Mouse (Mus musculus) ES-Bruce4 (cell line): ENCODE data around the gene Tnfrsf21. TPM values are rescaled to one million over a fixed set of nuclear protein-coding genes. Genes with fewer than 3 reads are reported as not detected.

Experiments
- H3K27ac ChIP-seq: 2 replicates; pipeline ENCODE4 v1.5.1; 2012; ENCODE audit warnings: low read length, inconsistent platforms; ENCODE audit not compliant: insufficient read depth
- H3K27me3 ChIP-seq: 2 replicates; pipeline ENCODE4 v1.6.1; 2012; ENCODE audit warnings: mild to moderate bottlenecking, low read length, inconsistent platforms; ENCODE audit not compliant: control insufficient read depth, poor library complexity, insufficient read depth, severe bottlenecking
- H3K36me3 ChIP-seq: 2 replicates; pipeline ENCODE4 v1.6.1; 2012; ENCODE audit warnings: inconsistent platforms, mild to moderate bottlenecking, low read length, moderate library complexity; ENCODE audit not compliant: control insufficient read depth, poor library complexity, insufficient read depth, severe bottlenecking
- H3K4me1 ChIP-seq: one replicate; pipeline ENCODE4 v1.8.1; 2011; ENCODE audit warnings: low read length; ENCODE audit not compliant: control insufficient read depth, insufficient read depth
- H3K4me3 ChIP-seq: 2 replicates; pipeline ENCODE4 v1.5.1; 2011; ENCODE audit warnings: low read depth, mild to moderate bottlenecking, low read length
- H3K9ac ChIP-seq: 2 replicates; pipeline ENCODE4 v1.6.1; 2012; ENCODE audit warnings: low read depth, mild to moderate bottlenecking, inconsistent platforms; ENCODE audit not compliant: poor library complexity, severe bottlenecking
- H3K9me3 ChIP-seq: replicated peaks from 2 replicates; pipeline ENCODE4 v1.6.1; 2012; ENCODE audit warnings: mild to moderate bottlenecking, low read length, inconsistent platforms; ENCODE audit not compliant: control insufficient read depth, poor library complexity, insufficient read depth, severe bottlenecking
- CTCF ChIP-seq: IDR thresholded peaks from one replicate; pipeline ENCODE4 v1.8.1; 2011; ENCODE audit warnings: low read depth, low read length
- EP300 ChIP-seq: IDR thresholded peaks from 2 replicates; pipeline ENCODE4 v1.6.1; 2011; ENCODE audit warnings: low read depth, low read length; ENCODE audit not compliant: insufficient read depth
- POLR2A ChIP-seq: IDR thresholded peaks from one replicate; pipeline ENCODE4 v1.8.1; 2011; ENCODE audit warnings: low read length; ENCODE audit not compliant: insufficient read depth
- polyA plus RNA-seq: library from polyadenylated mRNA; stranded (reverse); fragments of >200 nt; gene quantifications from 2 replicates; pipeline ENCODE4 v1.2.4, GENCODE M21; 2011; ENCODE audit warnings: low read depth; ENCODE audit not compliant: missing spikeins, insufficient read depth, insufficient read length

Gene Tnfrsf21
- polyA plus RNA-seq, 1 experiment, result 13.1 TPM

DNA sequence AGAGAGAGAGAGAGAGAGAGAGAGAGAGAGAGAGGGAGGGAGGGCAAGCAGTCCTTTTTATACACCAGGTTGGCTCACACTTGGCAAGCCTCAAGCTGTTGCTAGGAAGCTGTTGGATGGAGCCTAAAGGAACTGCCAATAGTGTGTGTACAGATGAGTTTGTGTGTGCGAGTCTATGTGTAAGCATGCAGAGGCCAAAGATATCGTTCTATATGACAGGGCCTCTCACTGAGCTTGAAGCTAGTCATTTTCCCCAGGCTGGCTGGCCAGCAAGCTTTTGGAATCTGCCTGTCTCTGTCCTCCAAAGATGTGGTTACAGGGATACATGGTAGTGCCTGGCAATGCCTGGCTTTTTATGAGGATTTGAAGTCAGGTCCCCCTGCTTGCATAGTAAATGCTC, 104.7 kb downstream of the Tnfrsf21 start:
- no peaks in the 10 kb centered on the region for H3K36me3 ChIP-seq
- no peak overlapping the region for H3K9ac ChIP-seq
- no peak overlapping the region for H3K4me3 ChIP-seq
- no peaks in the 10 kb centered on the region for H3K9me3 ChIP-seq
- H3K27ac ChIP-seq, result no peak overlapping the region
- TF ChIP-seq POLR2A, result no peak
- TF ChIP-seq CTCF, result no peak
- no peak for TF ChIP-seq EP300
- H3K27me3 ChIP-seq, result no peaks in the 10 kb centered on the region
- H3K4me1 ChIP-seq, result no peaks in the 10 kb centered on the region

DNA sequence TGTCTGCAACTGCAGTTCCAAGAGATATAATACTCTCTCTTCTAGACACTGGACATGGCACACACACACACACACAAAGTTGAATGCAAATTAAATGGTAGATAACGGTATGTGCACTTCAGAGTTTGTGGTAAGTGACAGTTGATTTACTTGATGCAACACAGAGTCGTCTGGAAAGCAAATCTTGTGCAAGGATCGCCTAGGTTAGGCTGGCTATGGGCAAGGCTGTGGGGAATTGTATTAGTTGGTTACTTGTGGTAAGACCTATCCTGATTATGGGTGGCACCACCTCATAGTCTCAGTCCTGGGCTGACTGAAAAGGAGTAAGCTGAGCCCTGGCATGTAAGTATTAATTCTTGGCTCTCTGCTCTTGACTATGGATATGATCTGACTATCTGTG, 112.0 kb downstream of the Tnfrsf21 start:
- H3K4me1 ChIP-seq, result no peaks in the 10 kb centered on the region
- no peak overlapping the region for H3K9ac ChIP-seq
- no peaks in the 10 kb centered on the region for H3K9me3 ChIP-seq
- TF ChIP-seq POLR2A, result no peak
- TF ChIP-seq EP300, result no peak
- TF ChIP-seq CTCF, result no peak
- H3K36me3 ChIP-seq, result no peaks in the 10 kb centered on the region
- H3K4me3 ChIP-seq, result no peak overlapping the region
- no peaks in the 10 kb centered on the region for H3K27me3 ChIP-seq
- H3K27ac ChIP-seq, result no peak overlapping the region

DNA sequence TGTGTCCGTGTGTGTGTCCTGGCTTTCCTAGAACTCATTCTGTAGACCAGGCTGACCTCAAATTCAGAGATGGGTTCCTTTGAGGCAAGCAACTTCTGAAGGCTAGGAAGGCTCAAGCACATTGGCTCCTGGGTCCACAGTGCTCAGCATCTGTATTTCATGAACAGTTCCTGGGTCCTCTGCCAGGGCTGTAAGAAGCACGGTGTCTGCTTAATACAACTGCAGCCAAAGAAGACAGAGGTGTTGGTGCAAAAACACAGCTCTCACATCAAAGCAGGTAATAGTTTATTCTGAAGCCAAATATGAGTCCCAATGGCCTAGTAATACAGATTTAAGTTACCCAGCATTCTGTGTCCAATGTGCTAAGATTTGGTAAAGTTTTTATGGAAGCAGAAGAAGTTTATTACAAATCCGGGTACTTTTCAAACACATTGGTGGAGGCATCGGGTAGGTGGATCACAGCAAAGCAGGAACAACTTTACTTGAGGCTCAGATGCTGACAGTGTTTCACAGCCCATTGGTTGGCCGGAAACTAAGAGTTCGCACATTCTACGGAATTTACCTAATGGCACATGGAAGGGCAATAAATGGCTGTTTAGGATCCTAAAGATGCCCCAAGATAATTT, 112.7 kb downstream of the Tnfrsf21 start:
- no peaks in the 10 kb centered on the region for H3K36me3 ChIP-seq
- H3K9me3 ChIP-seq, result no peaks in the 10 kb centered on the region
- no peaks in the 10 kb centered on the region for H3K27me3 ChIP-seq
- no peaks in the 10 kb centered on the region for H3K4me1 ChIP-seq
- H3K27ac ChIP-seq, result no peak overlapping the region
- H3K9ac ChIP-seq, result no peak overlapping the region
- TF ChIP-seq EP300 (no peak), POLR2A (no peak), CTCF (no peak)
- no peak overlapping the region for H3K4me3 ChIP-seq

DNA sequence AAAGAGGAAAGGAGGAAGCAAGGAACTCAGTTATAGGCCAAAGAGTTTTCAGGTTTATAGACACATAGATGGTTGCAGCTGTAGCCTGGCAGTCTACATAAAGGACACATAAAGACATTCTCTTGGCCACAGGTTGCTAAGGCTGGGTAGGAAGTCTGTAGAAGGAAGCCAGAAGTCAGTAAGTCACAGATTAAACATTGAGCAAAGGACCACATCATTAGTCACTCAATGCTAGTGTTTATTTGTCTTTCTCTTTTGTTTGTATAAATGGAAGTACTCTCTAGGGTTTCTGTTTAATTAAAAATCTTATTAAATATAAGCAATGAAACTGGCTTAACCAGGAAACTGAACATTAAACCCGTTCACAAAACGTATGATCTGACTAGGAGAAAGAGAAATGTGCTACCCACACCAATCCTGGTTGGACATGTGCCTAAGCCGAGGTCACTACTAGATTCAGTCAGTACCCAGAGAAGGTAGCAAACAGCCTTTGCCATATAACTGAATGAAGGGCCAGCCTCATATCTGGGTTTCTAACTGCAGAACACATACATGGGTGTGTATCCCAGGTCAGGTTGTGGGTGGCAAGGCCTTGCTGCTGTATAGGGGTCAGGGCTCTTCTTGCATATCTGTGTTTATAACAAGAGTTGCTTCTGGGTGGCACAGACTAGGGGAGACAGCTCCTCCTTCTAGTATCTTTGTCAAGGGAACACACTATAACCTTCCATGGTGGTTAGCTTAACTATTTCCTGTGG, 113.9 kb downstream of the Tnfrsf21 start:
- Histone ChIP-seq H3K27ac (no peak overlapping the region), H3K4me3 (no peak overlapping the region), H3K36me3 (no peaks in the 10 kb centered on the region), H3K4me1 (no peaks in the 10 kb centered on the region), H3K9ac (no peak overlapping the region), H3K27me3 (no peaks in the 10 kb centered on the region), H3K9me3 (no peaks in the 10 kb centered on the region)
- TF ChIP-seq CTCF (no peak), POLR2A (no peak), EP300 (no peak)

DNA sequence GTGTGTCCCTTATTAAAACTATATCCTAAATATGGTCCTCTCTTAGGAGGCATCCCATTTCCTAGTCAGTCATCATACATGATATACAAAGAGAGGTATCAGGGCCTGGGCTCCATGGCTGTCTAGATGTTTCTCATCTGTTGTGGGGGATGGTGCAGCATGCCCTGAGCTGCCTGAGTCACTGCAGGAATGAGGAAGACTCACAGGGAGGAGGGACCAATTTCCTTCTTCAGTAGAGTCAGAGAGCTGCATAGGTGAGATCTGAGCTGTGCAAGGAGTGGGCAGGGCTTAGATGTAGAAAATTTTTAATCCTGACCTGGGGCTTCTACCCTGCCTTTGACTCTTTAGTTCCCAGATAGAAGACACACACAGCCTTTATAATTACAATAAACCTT, 114.5 kb downstream of the Tnfrsf21 start:
- Histone ChIP-seq H3K9me3 (no peaks in the 10 kb centered on the region), H3K4me3 (no peak overlapping the region), H3K4me1 (no peaks in the 10 kb centered on the region), H3K27me3 (no peaks in the 10 kb centered on the region), H3K9ac (no peak overlapping the region), H3K27ac (no peak overlapping the region), H3K36me3 (no peaks in the 10 kb centered on the region)
- TF ChIP-seq POLR2A (no peak), CTCF (no peak), EP300 (no peak)

DNA sequence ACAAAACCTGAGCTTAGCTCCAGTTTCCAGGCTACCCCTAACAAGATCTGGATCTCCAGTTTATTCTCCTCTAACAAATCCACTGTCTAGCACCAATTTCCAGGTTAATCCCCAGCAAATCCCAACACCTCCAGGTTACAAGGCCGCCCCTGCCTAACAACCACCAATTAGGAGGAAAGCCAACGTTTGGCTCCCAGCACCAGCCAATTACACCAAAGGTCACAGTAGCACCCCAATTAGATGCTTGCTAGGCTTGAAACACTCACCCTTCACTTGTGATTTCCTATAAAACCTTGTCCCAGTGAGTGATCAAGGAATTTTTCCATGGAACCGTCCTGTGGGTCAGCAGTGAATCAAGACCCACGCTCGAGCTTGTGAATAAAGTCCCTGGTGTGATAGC, 116.1 kb downstream of the Tnfrsf21 start:
- TF ChIP-seq POLR2A (no peak), EP300 (no peak), CTCF (no peak)
- Histone ChIP-seq H3K9me3 (no peaks in the 10 kb centered on the region), H3K4me3 (no peak overlapping the region)

More for the DNA sequence above, 116.1 kb downstream of the Tnfrsf21 start:
- Histone ChIP-seq H3K27me3 (no peaks in the 10 kb centered on the region), H3K9ac (no peak overlapping the region), H3K27ac (no peak overlapping the region), H3K36me3 (no peaks in the 10 kb centered on the region), H3K4me1 (no peaks in the 10 kb centered on the region)
